Mouse (Mus musculus): ENCODE results near the gene Runx2.

DNA sequence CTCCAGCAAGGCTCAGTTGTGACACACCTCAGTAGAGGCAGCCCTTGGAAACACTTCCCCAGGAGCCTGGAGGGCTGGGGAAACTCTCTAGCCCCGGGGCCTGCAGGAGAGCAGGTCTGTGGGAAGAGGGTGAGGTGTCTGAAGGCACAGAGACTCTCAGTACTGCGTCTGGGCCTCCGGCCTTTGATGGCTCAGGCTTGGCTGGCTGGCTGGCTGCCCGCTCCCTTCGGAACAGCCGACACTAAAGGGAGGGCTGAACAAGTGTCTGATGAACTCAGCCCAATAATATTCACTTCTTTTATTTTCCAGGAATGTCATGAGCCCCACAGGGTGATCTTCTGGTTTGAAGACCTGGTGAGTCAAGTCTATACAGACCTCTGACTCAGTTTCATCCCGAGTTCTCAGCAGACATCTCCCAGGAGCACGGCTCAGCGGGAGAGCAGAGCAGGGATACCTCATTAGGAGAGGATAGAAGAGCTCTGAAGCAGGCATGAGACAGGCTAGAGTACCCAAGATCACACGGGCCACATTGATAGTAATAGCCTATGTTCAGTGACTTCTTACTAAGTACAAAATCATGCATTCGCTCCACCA is 314.2 kb downstream of the Runx2 start:
- TF ChIP-seq POLR2A (IDR thresholded peaks at IDR 0.05; ENCODE audit: borderline replicate concordance, low read depth, low read length) (no peak), CTCF (IDR thresholded peaks at IDR 0.05; ENCODE audit: low read depth, low read length) (no peak)

Measured in bone marrow macrophage, adult 2 months (primary cell).